Mouse (Mus musculus) cerebellum, postnatal 36 days (tissue): ENCODE data around the gene Bin2.

Experiments
- DNase-seq, 2 experiments: peaks; one replicate each; pipeline ENCODE4 v3.0.0; 2021 to 2022; ENCODE audit warnings: mixed read lengths in 2 of 2

Gene Bin2

DNA sequence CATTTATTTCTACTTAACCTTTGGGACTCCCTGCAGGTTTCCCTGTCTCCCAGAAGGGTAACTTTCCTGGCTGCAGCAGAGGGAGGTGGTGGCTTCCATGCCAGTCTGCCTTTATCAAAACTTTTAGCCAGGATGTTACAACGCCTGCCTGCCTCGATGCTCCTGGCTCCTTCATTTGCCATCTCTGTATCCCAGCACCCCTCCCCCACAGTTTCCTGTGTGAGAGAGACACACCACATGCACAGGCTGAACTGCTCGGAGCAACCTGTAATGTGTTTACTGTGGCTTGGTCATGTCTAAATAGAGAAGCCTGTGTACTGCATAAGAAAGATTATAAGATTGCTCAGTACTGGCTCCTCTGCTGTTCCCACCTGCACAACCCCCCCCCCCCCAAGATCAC, 11.0 kb upstream of the Bin2 start:
- DNase-seq = no peak

GRCm38 (mm10) chr15:100679005-100679404, 9.7 kb upstream of the Bin2 start:
- no peak for DNase-seq

GRCm38 (mm10) chr15:100678581-100678980, 9.2 kb upstream of the Bin2 start:
- no peak for DNase-seq

DNA sequence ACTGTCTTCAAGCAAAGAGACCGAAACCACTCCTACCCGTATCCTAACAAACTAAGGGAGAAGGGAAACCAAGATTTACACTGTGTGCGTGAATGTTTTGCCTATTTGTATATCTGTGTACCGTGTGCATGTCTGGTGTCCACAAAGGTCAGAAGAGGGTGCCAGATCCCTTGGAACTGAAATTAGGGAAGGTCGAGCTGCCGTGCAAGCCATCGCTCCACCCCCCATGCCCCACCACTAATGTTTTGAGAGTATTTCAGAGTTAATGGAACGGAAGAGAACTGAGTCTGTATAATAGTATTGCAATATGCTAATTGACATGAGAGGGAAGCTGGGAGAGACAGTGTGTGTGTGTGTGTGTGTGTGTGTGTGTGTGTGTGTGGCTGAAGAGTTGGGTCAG, 8.3 kb upstream of the Bin2 start:
- DNase-seq = no peak

DNA sequence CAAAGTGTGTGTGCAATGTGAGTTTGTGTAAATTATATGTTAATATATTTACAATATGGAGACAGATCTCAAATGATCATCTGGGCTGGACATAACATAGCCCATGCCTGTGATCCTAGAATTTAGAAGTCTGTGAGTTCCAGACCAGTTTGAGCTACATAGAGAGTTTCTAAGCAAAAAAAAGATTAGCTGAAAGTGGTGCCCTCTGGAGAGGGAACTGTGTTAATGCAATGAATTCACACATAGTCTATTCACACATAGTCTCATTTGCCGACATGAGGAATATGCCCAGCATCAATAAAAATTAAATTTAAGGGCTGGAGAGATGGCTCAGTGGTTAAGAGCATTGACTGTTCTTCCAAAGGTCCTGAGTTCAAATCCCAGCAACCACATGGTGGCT, 7.2 kb upstream of the Bin2 start:
- no peak for DNase-seq

DNA sequence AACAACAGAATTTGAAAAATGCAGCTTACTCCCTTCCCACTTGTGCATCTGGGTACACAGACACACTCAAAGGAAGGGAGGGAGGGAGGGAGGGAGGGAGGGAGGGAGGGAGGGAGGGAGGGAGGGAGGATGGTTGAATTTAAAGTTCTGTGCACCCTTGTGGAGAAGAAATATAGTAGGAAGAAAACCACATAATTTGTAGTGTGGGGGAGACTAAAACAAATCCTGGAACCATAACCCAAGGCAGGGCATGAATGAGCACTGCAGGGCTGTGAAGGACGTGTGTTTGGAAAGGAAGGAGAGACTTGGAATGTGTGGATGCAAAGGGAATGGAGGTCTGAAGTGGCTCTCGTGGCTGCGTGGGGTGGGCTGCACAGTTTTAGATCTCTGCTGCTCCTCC, 6.1 kb upstream of the Bin2 start:
- DNase-seq = no peak

DNA sequence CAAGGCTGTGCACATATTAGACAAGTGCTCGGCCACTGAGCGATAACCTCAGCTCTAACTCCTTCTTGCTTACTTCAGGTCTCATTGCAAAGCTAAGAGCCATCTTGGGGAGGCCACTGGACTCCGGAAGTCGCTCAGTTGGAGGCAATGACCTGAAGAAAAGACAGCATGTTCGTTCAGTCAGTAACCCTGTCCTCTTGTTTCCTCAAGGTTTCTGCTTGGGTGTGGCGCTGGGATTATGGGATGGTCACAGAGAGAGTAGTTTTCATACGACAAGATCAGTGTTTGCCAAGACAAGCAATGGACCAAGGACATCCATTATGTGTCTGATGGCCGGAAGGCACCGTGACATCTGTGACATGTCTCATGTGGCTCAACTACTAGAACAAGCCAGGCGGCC, 5.2 kb upstream of the Bin2 start:
- DNase-seq = no peak

DNA sequence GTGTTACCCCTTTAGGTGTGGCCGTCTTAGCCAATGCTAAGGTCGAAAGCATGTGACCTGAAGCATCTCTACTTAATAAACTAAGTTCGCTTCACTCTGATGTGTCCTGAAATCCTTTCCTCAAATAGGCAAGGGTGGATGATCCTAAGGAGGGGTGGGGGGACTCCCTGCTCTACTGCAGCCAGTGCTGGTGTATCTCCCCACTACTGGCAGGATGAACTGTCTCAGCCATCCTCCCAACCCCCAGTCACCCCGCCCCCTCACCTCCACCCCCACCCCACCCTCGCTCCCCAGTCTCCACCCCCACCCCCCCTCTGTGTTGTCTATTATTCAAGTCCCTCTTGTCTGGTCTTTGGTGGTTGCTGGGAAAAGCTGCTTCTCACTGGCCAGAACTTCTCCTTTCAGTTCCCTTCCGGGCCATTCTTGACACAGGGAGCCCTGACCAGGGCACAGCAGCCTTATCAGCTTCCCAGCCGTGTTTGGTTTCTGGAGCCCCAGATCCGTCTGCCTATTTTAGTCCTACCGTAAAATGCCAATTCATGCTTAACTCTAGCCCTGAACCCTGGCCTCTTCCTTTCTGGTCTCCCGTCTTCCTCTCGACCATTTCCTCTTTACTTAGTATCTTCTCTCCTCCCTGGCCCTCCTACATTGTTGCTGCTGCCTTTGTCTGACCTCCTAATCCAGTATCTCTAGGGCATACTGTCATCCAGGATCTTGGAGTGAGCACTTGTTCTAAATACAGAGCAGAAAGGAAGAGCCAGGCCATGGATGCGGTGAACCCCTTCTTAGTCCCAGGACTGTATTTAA, 4.4 kb upstream of the Bin2 start:
- DNase-seq = no peak

- DNase-seq = no peak
Observed at GRCm38 (mm10) chr15:100670833-100671232, 1.5 kb upstream of the Bin2 start.

GRCm38 (mm10) chr15:100670004-100670403, 651 bp upstream of the Bin2 start:
- DNase-seq = no peak

DNA sequence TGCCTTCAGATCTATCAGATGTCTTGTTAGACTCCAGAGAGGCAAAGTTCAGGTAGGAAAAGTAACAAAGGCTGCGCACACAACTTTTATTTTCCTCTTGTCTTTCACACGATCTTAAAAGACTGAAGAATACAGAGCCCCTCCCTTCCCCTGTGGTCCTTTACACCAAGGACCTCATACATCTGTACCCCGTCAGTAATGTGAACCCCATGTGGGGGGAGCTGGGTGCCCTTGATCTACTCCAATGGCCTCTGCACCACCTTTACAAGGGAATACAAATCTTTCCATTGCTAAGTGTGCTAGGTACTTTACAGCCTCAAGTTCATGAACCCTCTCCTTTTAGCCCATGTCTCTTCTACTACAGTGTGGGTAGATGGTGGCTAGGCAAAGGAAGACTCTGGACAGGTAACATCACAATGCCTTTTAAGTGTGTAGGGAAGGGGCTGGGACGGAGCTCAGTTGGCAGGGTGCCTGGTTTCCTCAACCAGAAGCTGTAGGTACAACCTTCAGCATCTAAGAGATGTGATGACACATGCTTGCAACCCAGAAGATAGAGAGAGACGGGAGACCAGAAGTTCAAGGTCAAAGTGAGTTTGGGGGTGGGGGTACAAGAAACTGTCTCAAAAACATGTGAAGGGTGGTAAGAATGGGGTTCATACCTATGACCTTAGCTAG, 1.3 kb downstream of the Bin2 start:
- DNase-seq = no peak

DNA sequence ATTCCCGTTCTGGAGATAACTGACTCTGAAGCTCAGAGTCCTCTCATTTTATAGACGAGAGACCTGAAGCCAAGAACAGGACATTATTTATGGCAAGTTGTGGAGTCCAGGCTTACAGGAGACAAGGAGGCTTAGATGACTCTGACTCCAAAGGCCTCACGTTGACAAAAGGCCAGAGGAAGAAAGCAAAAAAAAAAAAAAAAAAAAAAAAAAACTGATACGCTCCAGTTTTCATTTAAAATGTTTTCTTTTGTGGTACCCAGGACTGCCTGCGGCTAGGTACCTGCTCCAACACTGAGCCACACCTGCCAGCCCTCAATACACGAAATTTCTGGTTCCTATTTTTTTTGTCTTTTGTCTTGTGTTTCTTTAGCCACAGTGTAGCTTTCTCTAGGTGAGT, 1.9 kb downstream of the Bin2 start:
- DNase-seq = no peak

DNA sequence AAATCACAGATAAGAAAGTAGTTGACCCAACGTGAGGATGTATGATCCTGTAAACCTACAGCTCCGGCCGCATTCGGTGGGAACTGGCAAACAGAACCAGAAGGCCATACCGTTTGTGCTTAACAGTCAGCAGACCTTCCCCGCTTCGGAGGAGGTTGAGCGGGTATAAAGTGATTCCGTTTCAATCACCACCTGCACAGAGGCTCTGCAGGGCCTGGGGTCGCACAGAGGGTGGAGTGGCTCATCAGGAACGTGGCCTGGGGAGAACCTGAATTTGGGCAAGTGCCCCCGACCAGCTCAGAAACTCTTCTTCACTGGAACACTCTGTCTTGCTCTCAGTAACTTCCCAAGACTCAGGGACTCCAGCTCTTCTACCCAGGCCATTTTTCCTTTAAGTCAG, 2.5 kb downstream of the Bin2 start:
- no peak for DNase-seq

DNA sequence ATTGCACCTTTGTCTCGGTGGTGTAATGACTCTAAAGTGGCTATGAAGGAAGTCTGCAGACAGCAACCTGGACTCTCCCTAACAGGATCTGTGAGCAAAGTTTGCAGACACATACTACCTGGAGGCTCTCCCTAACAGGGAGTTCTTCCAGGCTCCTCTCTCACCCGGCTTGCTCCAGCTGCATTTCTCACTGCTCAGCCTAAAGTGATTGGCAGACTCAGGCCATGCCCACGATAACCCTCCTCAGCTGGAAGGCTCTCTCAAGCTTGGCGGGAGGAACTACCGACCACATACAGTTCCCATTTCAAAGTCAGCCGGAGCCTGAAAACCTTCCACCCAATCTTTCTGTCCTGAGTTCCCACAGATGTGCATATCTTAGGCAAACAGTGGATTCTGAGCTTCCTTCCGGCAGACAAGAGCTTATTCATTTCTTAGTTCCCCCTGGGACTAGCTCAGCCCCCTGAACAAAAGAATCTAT, 3.1 kb downstream of the Bin2 start:
- DNase-seq = no peak

- no peak for DNase-seq
Observed at GRCm38 (mm10) chr15:100665411-100666218, 3.7 kb downstream of the Bin2 start.

- DNase-seq = no peak
Observed at GRCm38 (mm10) chr15:100664813-100665274, 4.5 kb downstream of the Bin2 start.

DNA sequence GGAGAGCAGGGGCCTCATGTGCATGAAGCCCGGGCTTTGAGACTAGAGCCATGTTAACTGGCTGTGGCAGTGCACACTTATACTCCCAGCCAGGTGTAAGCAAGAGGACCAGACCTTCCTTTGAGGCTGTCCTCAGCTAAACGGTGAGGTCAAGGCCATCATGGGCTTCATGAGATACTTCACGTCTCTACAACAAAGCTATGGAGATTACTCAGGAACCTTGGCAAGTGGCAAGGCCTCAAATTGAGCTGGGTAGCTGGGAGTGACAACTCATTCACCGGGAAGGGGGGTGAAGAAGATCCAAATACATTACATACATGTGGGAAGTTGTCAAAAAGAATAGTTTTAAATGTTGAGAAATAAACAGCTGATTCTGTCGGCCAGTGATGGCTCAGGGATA, 8.5 kb downstream of the Bin2 start:
- DNase-seq = no peak

GRCm38 (mm10) chr15:100660306-100660705, 9.0 kb downstream of the Bin2 start:
- peak; percentile 53 to 63 for DNase-seq

- no peak for DNase-seq
Observed at GRCm38 (mm10) chr15:100655201-100655600, 14.2 kb downstream of the Bin2 start.

DNA sequence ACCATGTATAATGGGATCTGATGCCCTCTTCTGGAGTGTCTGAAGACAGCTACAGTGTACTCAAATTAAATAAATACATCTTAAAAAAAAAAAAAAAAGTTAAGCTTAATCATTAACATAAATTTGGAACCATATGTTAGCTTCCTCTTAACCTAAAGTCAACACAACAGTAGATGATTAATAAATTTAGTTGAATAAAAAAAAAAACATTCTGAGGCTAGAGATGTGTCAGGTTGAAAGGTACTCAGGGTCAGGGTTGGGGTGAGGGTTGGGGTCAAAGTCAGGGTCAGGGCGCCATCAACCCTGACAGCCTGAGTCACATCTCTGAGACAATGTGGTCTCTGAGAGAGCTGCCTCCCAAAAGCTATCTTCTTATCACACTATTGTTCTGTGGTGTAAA, 15.1 kb downstream of the Bin2 start:
- DNase-seq = no peak

- DNase-seq = no peak
Observed at GRCm38 (mm10) chr15:100651610-100652009, 17.7 kb downstream of the Bin2 start.

DNA sequence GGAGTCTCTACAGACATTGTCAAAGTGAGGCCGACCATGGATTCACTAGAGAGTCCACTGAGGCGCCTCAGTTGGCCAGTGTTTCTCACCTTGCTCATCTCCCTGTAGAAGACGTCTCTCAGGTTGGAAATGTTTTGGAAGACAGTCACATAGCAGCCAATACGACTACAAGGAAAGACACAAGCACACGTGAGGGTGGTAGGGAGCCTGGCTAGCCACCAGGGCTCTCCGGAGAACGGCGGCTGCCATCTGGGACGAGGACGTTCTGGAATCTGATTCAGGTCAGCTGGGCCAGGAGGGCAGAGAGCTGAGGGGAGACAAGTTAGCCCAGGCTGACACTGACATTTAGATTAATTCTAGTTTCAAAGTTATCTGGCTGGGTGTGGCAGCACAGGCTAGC, 19.2 kb downstream of the Bin2 start:
- peak; percentile 34 to 50 for DNase-seq

DNA sequence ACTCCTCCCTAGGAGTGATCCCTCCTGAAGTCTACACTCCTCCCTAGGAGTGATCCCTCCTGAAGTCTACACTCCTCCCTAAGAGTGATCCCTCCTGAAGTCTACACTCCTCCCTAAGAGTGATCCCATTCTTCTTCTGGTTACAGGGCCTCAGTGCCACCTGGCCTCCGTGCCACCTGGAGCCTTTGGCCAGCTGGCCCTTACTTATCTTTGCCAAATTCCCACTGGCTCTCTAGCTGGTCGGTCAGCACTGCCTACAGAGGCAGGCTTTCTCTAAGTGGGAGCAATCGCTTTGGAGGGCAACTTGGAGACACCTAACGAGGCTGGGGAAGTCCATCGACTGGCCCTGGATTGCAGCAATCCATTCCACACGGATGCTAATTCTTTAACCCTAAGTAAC, 23.2 kb downstream of the Bin2 start:
- DNase-seq = peak; percentile 62 to 72
